Mouse (Mus musculus): ENCODE data around the gene Plcd3. TPM values are rescaled to one million over a fixed set of nuclear protein-coding genes. Genes with fewer than 3 reads are reported as not detected.

The Plcd3 gene
- polyA plus RNA-seq, 1 experiment from 2014 or later = 3.1 TPM

DNA sequence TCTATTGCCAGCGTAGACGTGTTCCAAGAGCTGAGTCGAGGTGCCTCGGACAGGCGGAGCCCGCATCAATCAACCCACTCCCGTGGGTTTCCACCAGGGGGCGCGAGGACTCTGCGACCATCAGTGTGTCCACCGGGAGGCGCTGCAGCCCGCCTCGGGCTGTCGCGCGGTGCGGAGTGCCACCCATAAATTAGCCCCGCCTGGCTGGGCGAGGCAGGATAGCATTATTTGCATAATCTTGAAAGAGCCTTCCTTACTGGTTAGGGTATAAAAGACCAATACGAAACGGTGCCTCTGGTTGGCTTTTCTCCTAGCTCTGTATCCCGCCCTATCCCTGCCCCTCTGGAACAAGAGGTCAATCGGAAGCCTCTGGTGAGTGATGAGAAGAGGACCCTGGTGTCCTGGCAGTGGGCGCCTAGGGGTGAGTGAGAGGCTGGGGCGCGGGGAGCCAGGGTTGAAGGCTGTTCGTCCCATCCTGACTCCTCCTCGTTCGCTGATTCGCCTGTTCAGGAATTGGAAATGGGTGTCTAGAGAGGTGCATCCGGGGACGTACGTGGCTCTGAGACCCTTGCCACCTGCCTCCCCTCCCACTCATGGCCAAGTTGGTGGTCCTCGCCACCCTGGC is 1.4 kb upstream of the Plcd3 start:
- no peaks in the 10 kb centered on the region for H3K36me3 ChIP-seq (ENCODE audit: control insufficient read depth, insufficient read depth, low read length)
- peaks cover 16% of the 10 kb centered on the region for H3K27me3 ChIP-seq (ENCODE audit: control insufficient read depth, insufficient read depth, low read depth, low read length)
- peak overlapping the region; percentile 67 for H3K9ac ChIP-seq (ENCODE audit: low read length)
- ATAC-seq (ENCODE audit: low read depth) = peak; percentile 94
- H3K4me2 ChIP-seq (ENCODE audit: low read depth, low read length) = peak overlapping the region; percentile 90
- under 1% methylated on average over 35 of the region's 35 CpGs for WGBS
- H3K4me3 ChIP-seq (ENCODE audit: low read length) = peak overlapping the region; percentile 68
- no peaks in the 10 kb centered on the region for H3K9me3 ChIP-seq (ENCODE audit: control insufficient read depth, low read length)
- no peak overlapping the region for H3K27ac ChIP-seq (ENCODE audit: low read length)
- peaks cover 18% of the 10 kb centered on the region for H3K4me1 ChIP-seq (replicated peaks; ENCODE audit: control insufficient read depth, insufficient read depth, low read length)

DNA sequence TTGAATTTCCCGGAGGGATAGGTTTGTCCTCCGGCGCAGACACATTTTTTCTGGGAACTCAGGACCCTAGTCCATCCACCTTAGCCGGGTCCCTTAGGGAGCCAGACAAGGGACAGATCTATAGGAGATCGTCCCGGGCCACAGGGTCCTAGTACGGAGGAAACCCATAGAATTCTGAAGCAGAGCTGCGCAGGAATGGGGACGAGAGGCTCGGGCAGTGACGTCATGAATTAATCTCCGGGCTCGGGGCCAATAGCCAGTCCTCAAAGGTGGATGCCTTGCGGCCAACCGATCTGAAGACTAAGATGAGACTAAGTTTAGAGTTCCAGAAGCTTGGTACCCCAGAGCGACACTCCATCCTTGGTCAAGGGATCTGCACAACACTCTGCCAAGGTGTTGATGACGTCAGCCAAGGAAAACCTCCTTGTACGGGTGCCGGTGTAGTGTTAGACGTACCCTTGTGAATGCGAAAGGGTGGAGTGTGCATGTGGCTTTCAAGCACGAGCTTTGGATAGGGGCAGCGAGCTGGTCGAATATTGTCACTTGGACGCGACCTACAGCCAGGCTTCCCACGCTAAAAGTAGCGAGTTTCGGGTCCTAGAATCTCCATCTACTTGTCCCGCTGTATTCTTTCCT is 526 bp upstream of the Plcd3 start:
- H3K27me3 ChIP-seq (ENCODE audit: control insufficient read depth, insufficient read depth, low read depth, low read length) = peaks cover 16% of the 10 kb centered on the region
- peaks cover 26% of the 10 kb centered on the region for H3K4me1 ChIP-seq (replicated peaks; ENCODE audit: control insufficient read depth, insufficient read depth, low read length)
- ATAC-seq (ENCODE audit: low read depth) = peak; percentile 16; the same call in 1 of the 2 replicates
- H3K9ac ChIP-seq (ENCODE audit: low read length) = peak overlapping the region; percentile 78
- H3K36me3 ChIP-seq (ENCODE audit: control insufficient read depth, insufficient read depth, low read length) = no peaks in the 10 kb centered on the region
- no peak overlapping the region for H3K27ac ChIP-seq (ENCODE audit: low read length)
- H3K4me3 ChIP-seq (ENCODE audit: low read length) = peak overlapping the region; percentile 68
- 3% methylated on average over 30 of the region's 30 CpGs for WGBS
- no peaks in the 10 kb centered on the region for H3K9me3 ChIP-seq (ENCODE audit: control insufficient read depth, low read length)
- peak overlapping the region; percentile 90 for H3K4me2 ChIP-seq (ENCODE audit: low read depth, low read length)

DNA sequence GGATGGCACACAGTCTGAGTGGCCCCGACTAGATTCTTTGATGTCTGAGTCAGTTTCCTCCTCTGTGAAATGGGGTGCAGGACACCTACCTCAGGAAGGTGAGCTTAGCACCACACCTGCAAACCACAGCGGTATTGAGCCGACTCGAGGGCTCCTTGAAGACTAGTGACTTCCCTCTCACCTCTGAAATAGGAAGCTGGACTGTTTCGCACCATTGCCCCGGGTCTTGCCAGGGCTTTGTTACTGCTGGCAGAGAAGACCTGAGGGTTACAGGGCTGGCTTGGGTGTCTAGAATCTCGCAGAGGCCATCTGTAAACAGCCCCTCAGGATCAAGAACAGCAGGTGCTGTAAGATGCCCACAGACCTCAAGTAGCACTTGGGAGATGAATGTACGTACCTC is 1.1 kb downstream of the Plcd3 start:
- Histone ChIP-seq H3K27ac (ENCODE audit: low read length) (no peak overlapping the region), H3K9me3 (ENCODE audit: control insufficient read depth, low read length) (no peaks in the 10 kb centered on the region), H3K36me3 (ENCODE audit: control insufficient read depth, insufficient read depth, low read length) (no peaks in the 10 kb centered on the region), H3K4me1 (replicated peaks; ENCODE audit: control insufficient read depth, insufficient read depth, low read length) (peaks cover 30% of the 10 kb centered on the region), H3K9ac (ENCODE audit: low read length) (no peak overlapping the region), H3K27me3 (ENCODE audit: control insufficient read depth, insufficient read depth, low read depth, low read length) (peaks cover 16% of the 10 kb centered on the region), H3K4me2 (ENCODE audit: low read depth, low read length) (no peak overlapping the region), H3K4me3 (ENCODE audit: low read length) (no peak overlapping the region)
- ATAC-seq (ENCODE audit: low read depth) = no peak
- 53% methylated on average over 8 of the region's 8 CpGs for WGBS

DNA sequence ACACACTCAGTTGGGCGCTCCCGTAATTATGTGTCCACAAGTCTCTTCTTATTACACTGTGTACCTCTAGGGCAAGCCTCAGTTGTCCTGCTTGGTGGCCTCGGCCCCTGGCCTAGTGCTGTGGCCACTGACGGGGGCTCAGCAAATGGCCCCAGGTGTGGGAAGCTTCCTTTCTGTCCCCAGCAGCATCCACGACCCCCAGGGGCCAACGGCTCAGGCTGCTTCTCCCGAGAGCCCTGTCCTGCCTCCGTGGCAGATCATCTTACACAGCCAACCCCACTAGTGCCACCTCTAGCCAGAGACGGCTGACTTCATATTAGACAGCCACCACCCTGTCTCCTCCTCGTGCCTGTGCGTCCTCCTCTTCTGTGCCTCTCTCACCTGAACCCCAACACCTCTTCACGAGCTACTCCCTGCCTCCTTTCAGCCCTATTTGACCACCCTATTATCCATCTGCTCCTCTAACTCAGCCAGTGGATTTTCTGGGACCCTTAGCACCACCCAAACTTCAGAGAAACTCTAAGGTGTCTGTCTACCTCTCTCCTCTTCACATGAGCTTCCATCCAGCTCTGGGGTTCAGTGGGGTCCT is 2.0 kb downstream of the Plcd3 start:
- no peak overlapping the region for H3K27ac ChIP-seq (ENCODE audit: low read length)
- WGBS = 55% methylated on average over 12 of the region's 12 CpGs
- H3K36me3 ChIP-seq (ENCODE audit: control insufficient read depth, insufficient read depth, low read length) = no peaks in the 10 kb centered on the region
- H3K27me3 ChIP-seq (ENCODE audit: control insufficient read depth, insufficient read depth, low read depth, low read length) = peaks cover 16% of the 10 kb centered on the region
- H3K4me2 ChIP-seq (ENCODE audit: low read depth, low read length) = no peak overlapping the region
- peaks cover 32% of the 10 kb centered on the region for H3K4me1 ChIP-seq (replicated peaks; ENCODE audit: control insufficient read depth, insufficient read depth, low read length)
- no peaks in the 10 kb centered on the region for H3K9me3 ChIP-seq (ENCODE audit: control insufficient read depth, low read length)
- no peak for ATAC-seq (ENCODE audit: low read depth)
- H3K9ac ChIP-seq (ENCODE audit: low read length) = no peak overlapping the region
- no peak overlapping the region for H3K4me3 ChIP-seq (ENCODE audit: low read length)

DNA sequence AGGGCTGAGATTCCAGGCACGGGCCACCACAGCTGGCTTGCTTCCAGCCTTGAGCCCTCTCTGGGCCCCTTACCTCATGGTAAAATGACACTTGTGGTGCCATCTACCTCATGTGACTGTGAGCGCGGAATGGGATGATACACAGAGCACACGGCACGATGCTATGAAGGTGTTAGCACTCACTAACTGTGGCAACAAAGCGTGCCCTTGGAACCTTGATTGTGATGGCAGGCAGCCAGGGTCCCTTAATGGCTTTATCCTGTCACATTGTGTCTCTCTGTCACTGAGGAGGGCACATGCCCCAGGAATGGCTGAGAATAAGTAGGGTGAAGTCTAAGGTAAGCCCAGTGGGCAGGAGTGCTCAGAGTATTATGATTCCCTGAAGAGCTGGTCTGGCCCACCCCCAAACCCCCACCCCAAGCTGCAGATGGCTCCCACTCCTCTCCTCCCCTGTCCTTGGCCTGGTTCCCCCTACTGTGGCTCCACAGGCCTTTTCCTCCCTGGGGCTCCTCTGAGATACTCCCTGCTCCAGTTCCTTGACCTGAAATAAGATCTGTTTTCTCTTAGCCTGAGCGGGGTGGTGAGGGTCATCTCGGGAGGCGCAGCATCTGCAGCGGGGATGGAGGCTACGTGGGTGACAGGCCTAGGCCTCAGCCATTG is 2.8 kb downstream of the Plcd3 start:
- Histone ChIP-seq H3K9ac (ENCODE audit: low read length) (no peak overlapping the region), H3K4me3 (ENCODE audit: low read length) (no peak overlapping the region), H3K36me3 (ENCODE audit: control insufficient read depth, insufficient read depth, low read length) (no peaks in the 10 kb centered on the region), H3K27ac (ENCODE audit: low read length) (no peak overlapping the region), H3K9me3 (ENCODE audit: control insufficient read depth, low read length) (no peaks in the 10 kb centered on the region), H3K27me3 (ENCODE audit: control insufficient read depth, insufficient read depth, low read depth, low read length) (peaks cover 16% of the 10 kb centered on the region), H3K4me1 (replicated peaks; ENCODE audit: control insufficient read depth, insufficient read depth, low read length) (peaks cover 34% of the 10 kb centered on the region), H3K4me2 (ENCODE audit: low read depth, low read length) (no peak overlapping the region)
- WGBS = 70% methylated on average over 11 of the region's 11 CpGs
- no peak for ATAC-seq (ENCODE audit: low read depth)

GRCm38 (mm10) chr11:103096979-103097894 is 4.2 kb downstream of the Plcd3 start:
- Histone ChIP-seq H3K4me1 (replicated peaks; ENCODE audit: control insufficient read depth, insufficient read depth, low read length) (peaks cover 30% of the 10 kb centered on the region), H3K9ac (ENCODE audit: low read length) (peak overlapping the region; percentile 60), H3K36me3 (ENCODE audit: control insufficient read depth, insufficient read depth, low read length) (no peaks in the 10 kb centered on the region), H3K4me3 (ENCODE audit: low read length) (0 out of 2 replicates have a peak overlapping the region, but pooled peaks have one; percentile 4), H3K4me2 (ENCODE audit: low read depth, low read length) (peak overlapping the region; percentile 37), H3K27me3 (ENCODE audit: control insufficient read depth, insufficient read depth, low read depth, low read length) (peaks cover 16% of the 10 kb centered on the region), H3K9me3 (ENCODE audit: control insufficient read depth, low read length) (no peaks in the 10 kb centered on the region), H3K27ac (ENCODE audit: low read length) (peak overlapping the region; percentile 69)
- 13% methylated on average over 22 of the region's 22 CpGs for WGBS
- peak; percentile 50 for ATAC-seq (ENCODE audit: low read depth)

GRCm38 (mm10) chr11:103095801-103096200 is 5.7 kb downstream of the Plcd3 start:
- WGBS = 91% methylated on average over 6 of the region's 6 CpGs
- no peak overlapping the region for H3K4me3 ChIP-seq (ENCODE audit: low read length)
- H3K9ac ChIP-seq (ENCODE audit: low read length) = no peak overlapping the region
- no peak for ATAC-seq (ENCODE audit: low read depth)
- peaks cover 10% of the 10 kb centered on the region for H3K27me3 ChIP-seq (ENCODE audit: control insufficient read depth, insufficient read depth, low read depth, low read length)
- no peak overlapping the region for H3K4me2 ChIP-seq (ENCODE audit: low read depth, low read length)
- H3K9me3 ChIP-seq (ENCODE audit: control insufficient read depth, low read length) = no peaks in the 10 kb centered on the region
- H3K27ac ChIP-seq (ENCODE audit: low read length) = no peak overlapping the region
- H3K4me1 ChIP-seq (replicated peaks; ENCODE audit: control insufficient read depth, insufficient read depth, low read length) = peaks cover 20% of the 10 kb centered on the region
- no peaks in the 10 kb centered on the region for H3K36me3 ChIP-seq (ENCODE audit: control insufficient read depth, insufficient read depth, low read length)

DNA sequence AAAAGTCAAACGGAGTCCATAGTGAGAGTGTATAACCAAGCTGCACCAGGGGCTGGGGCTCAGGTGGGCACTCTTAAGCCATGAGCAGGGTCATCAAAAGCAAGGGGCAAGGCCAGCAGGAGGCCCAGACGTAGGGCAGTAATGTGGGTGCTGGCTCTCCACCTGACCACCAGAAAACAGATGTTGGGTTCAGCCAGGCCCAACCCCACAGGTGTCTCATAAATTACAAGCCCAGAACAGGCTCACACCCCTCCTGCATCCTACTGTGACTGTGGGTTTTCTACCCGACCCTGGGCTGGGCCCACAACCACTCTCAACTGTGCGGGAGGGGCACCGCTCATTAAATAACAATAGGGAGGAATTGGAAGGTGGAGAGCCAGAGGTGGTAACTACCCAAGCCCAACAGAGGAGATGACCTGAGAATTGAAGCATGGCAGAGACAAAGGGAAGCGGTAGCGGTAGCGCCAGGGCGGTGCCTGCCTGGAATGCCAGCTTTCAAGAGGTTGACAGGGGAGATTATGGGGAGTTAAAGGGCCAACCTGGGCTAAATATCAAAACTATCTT is 6.3 kb downstream of the Plcd3 start:
- no peak for ATAC-seq (ENCODE audit: low read depth)
- Histone ChIP-seq H3K27me3 (ENCODE audit: control insufficient read depth, insufficient read depth, low read depth, low read length) (peaks cover 4% of the 10 kb centered on the region; the same call in 1 of the 2 replicates), H3K4me2 (ENCODE audit: low read depth, low read length) (no peak overlapping the region), H3K27ac (ENCODE audit: low read length) (no peak overlapping the region), H3K36me3 (ENCODE audit: control insufficient read depth, insufficient read depth, low read length) (no peaks in the 10 kb centered on the region), H3K4me1 (replicated peaks; ENCODE audit: control insufficient read depth, insufficient read depth, low read length) (peaks cover 16% of the 10 kb centered on the region), H3K9me3 (ENCODE audit: control insufficient read depth, low read length) (no peaks in the 10 kb centered on the region), H3K4me3 (ENCODE audit: low read length) (no peak overlapping the region), H3K9ac (ENCODE audit: low read length) (no peak overlapping the region)
- 80% methylated on average over 9 of the region's 9 CpGs for WGBS

Measured in lung, embryonic 16.5 days (tissue).